Mouse (Mus musculus) heart, embryonic 16.5 days (tissue): ENCODE data around the gene Arf1. TPM values are rescaled to one million over a fixed set of nuclear protein-coding genes. Genes with fewer than 3 reads are reported as not detected.
A peak's percentile ranks its signal among the peaks of the same experiment; 100 is the strongest.

Source experiments
- ATAC-seq: fragments of 200-750 bp; cut with Nextera tagmentation; replicated peaks from 2 replicates; pipeline ENCODE4 v1.8.0; 2017; ENCODE audit warnings: moderate number of reproducible peaks; ENCODE audit not compliant: insufficient read depth, low FRiP score; ENCODE audit errors: extremely low read depth
- H3K27ac ChIP-seq: fragments of 300-500 bp; sonication (generic); 2 replicates; pipeline ENCODE4 v1.5.1; 2014; ENCODE audit warnings: mild to moderate bottlenecking, low read length, control low read depth, moderate library complexity
- H3K27me3 ChIP-seq: fragments of 300-500 bp; sonication (generic); 2 replicates; pipeline ENCODE4 v1.6.1; 2014; ENCODE audit warnings: low read length, mixed read lengths; ENCODE audit not compliant: control insufficient read depth, insufficient read depth
- H3K36me3 ChIP-seq: fragments of 300-500 bp; sonication (generic); 2 replicates; pipeline ENCODE4 v1.6.1; 2014; ENCODE audit not compliant: control insufficient read depth, insufficient read depth
- H3K4me1 ChIP-seq: fragments of 300-500 bp; sonication (generic); 2 replicates; pipeline ENCODE4 v1.6.1; 2014; ENCODE audit warnings: low read length, mixed read lengths; ENCODE audit not compliant: control insufficient read depth, insufficient read depth
- H3K4me2 ChIP-seq: fragments of 300-500 bp; sonication (generic); 2 replicates; pipeline ENCODE4 v1.6.1; 2014; ENCODE audit warnings: low read depth, mild to moderate bottlenecking, control low read depth, low read length
- H3K4me3 ChIP-seq: fragments of 300-500 bp; sonication (generic); 2 replicates; pipeline ENCODE4 v1.5.1; 2014; ENCODE audit warnings: mild to moderate bottlenecking, control low read depth, low read length
- H3K9ac ChIP-seq: fragments of 300-500 bp; sonication (generic); 2 replicates; pipeline ENCODE4 v1.6.1; 2014; ENCODE audit warnings: low read length, control low read depth
- H3K9me3 ChIP-seq: fragments of 300-500 bp; sonication (generic); replicated peaks from 2 replicates; pipeline ENCODE4 v1.6.1; 2016; ENCODE audit warnings: low read length; ENCODE audit not compliant: control insufficient read depth
- WGBS: fragments of 180-500 bp; shearing (Covaris S2); extraction: QIAGEN DNeasy Blood & Tissue Kit; methylation state at CpG from one replicate; pipeline ENCODE4 v1.1.7; 2014; 5-methylcytosine and 5-hydroxymethylcytosine counted together
- polyA plus RNA-seq: library from polyadenylated mRNA; unstranded; fragments of >200 nt; fragmentation: Nextera tagmentation; extraction: Ambion mirVana; gene quantifications from 2 replicates; pipeline ENCODE4 v1.2.1, GENCODE M21; 2015

Gene Arf1
- polyA plus RNA-seq, 1 experiment from 2014 or later: 626 TPM

DNA sequence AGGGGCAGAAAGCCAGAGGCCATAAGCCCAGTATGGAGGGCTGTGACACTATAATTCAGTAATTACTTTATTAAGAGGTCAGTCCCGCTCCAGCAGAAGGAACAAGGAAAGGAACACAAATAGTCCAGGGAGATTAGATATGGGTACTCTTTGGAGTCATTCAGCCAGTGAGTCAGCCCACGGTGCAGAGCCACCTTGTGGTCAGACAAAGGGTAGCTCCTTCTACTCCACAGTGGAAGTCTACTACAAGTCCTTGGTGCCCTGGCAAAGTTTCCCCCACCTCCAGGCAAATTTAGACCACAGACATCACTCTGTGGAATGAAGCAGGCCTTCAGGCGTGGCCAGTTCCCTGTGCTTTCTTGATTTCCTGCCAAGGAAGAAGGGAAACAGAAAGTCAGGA, 44.2 kb downstream of the Arf1 start:
- H3K9ac ChIP-seq: peak overlapping the region; percentile 26
- no peak overlapping the region for H3K4me3 ChIP-seq
- peaks cover 20% of the 10 kb centered on the region for H3K4me1 ChIP-seq
- ATAC-seq: peak; percentile 71
- no peaks in the 10 kb centered on the region for H3K27me3 ChIP-seq
- H3K36me3 ChIP-seq: peaks cover 14% of the 10 kb centered on the region
- 13% methylated on average over 3 of the region's 3 CpGs for WGBS
- no peaks in the 10 kb centered on the region for H3K9me3 ChIP-seq
- peak overlapping the region; percentile 81 for H3K27ac ChIP-seq
- peak overlapping the region; percentile 31; the same call in 1 of the 2 replicates for H3K4me2 ChIP-seq

DNA sequence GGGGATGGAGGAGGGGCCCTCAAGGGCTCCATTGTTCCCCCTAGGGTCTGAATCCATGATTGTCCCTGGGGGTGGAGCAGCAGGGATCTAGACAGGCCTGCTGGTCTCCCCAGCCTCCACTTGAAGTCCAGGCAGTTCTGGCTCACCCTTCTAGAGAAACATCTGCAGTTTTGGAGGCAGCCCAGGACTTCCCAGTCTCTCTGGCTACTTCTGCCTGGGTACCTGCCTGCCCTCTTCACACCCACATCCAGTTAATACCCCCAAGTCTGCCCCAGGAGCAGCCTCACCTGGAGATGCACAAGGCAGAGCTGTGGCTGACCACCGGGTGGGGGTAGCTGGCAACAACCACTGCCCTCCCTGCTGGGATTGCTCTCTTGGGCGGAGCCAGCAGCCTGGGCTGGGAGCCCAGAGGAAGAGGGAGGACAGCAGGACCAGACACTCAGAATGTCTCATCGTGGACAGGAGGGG, 45.2 kb downstream of the Arf1 start, which contains the start of gene Gjc2:
Gene Gjc2 (minus strand): TSS at position 350 of the 468 bp plus-strand sequence.
- Histone ChIP-seq H3K9ac (peak within 1 kb of the TSS; percentile 26), H3K27me3 (peaks cover 3% of the 10 kb centered on the region), H3K36me3 (peaks cover 14% of the 10 kb centered on the region), H3K9me3 (no peaks in the 10 kb centered on the region), H3K4me2 (peak within 1 kb of the TSS; percentile 31; the same call in 1 of the 2 replicates), H3K4me1 (peaks cover 20% of the 10 kb centered on the region), H3K4me3 (no peak within 1 kb of the TSS), H3K27ac (peak within 1 kb of the TSS; percentile 81)
- 23% methylated on average over 3 of the region's 3 CpGs for WGBS
- ATAC-seq: peak; percentile 59

DNA sequence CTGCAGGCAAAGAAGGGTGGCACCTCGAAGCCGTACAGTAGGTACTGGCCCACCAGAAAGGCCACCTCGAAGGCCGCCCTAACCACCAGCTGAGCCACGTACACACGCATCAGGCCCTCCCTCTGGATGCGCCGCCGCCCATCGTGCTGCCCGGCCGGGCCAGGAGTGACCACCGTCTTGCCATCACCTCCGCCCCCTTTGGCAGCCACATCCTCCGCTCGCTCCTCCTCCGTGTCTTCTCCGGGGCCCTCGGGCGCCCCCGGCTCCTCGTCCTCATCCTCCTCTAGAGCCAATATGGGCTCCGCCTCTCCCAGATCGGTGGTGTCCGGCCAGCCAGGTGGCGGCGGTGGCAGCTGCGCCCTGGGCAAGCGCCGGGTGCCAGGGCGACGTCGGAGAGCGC, 51.1 kb downstream of the Arf1 start:
- 0 out of 2 replicates have a peak overlapping the region, but pooled peaks have one; percentile 33 for H3K9ac ChIP-seq
- WGBS: 4% methylated on average over 34 of the region's 34 CpGs
- H3K4me1 ChIP-seq: peaks cover 11% of the 10 kb centered on the region
- H3K27me3 ChIP-seq: peaks cover 43% of the 10 kb centered on the region
- no peak overlapping the region for H3K27ac ChIP-seq
- H3K4me3 ChIP-seq: peak overlapping the region; percentile 37
- no peaks in the 10 kb centered on the region for H3K36me3 ChIP-seq
- peak overlapping the region; percentile 52 for H3K4me2 ChIP-seq
- ATAC-seq: no peak
- H3K9me3 ChIP-seq: no peaks in the 10 kb centered on the region

DNA sequence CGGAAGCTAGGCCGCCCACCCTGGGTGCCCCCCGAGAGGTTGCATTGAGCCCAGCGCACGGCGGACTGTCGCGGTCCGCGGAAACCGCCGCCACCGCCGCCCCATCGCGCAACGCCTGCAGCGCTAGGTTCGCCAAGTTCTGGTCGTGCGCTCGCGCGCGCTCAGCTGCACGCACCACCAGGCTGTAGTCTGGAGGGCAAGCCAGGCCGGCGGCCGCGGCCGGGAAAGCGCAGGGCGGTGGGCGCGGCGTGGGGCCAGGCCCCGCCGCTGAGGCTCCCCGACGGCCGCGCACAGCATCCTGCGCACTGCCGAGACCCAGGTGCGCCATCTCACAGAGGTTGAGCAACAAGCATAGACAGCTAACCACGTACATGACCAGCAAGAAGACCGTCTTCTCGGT, 51.6 kb downstream of the Arf1 start:
- no peak overlapping the region for H3K27ac ChIP-seq
- H3K9ac ChIP-seq: peak overlapping the region; percentile 33; the same call in 1 of the 2 replicates
- WGBS: 3% methylated on average over 48 of the region's 48 CpGs
- peaks cover 11% of the 10 kb centered on the region for H3K4me1 ChIP-seq
- H3K4me2 ChIP-seq: peak overlapping the region; percentile 52
- H3K9me3 ChIP-seq: no peaks in the 10 kb centered on the region
- peaks cover 43% of the 10 kb centered on the region for H3K27me3 ChIP-seq
- ATAC-seq: no peak
- peak overlapping the region; percentile 37 for H3K4me3 ChIP-seq
- no peaks in the 10 kb centered on the region for H3K36me3 ChIP-seq

DNA sequence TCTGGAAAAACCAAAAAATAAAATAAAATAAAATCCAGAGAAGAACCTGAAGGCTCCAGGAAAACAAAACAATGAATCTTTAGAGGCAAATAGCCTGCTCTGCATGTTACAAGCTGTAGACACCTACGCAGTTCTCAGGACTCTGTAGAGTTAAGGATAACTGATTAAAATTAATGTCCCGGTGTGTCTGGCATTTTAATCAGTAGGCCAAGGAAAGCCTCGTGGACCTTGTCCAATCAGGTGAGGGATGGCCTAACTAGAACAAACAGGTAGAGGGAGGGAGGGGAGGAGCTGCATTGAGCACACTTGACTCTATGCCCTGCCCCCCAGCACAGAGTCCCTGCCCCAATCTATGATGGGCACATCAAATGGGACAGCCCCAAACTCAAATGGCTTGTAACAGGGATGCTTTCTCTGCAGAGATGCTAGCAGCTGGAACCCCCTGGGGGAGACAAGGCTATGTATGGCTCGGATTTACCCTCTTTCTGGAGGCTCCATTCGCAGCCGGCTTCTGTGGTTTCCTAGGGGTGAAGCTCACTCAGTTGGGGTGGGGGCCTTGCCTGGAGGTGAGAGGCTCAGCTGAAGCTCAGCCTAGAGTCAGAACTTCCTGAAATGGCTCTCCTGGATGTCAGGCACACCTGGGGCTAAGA, 53.8 kb downstream of the Arf1 start:
- no peak overlapping the region for H3K4me3 ChIP-seq
- no peak overlapping the region for H3K9ac ChIP-seq
- WGBS: 57% methylated on average over 6 of the region's 6 CpGs
- no peaks in the 10 kb centered on the region for H3K36me3 ChIP-seq
- ATAC-seq: no peak
- peaks cover 4% of the 10 kb centered on the region; the same call in 1 of the 2 replicates for H3K4me1 ChIP-seq
- peaks cover 43% of the 10 kb centered on the region for H3K27me3 ChIP-seq
- no peaks in the 10 kb centered on the region for H3K9me3 ChIP-seq
- no peak overlapping the region for H3K27ac ChIP-seq
- H3K4me2 ChIP-seq: no peak overlapping the region

DNA sequence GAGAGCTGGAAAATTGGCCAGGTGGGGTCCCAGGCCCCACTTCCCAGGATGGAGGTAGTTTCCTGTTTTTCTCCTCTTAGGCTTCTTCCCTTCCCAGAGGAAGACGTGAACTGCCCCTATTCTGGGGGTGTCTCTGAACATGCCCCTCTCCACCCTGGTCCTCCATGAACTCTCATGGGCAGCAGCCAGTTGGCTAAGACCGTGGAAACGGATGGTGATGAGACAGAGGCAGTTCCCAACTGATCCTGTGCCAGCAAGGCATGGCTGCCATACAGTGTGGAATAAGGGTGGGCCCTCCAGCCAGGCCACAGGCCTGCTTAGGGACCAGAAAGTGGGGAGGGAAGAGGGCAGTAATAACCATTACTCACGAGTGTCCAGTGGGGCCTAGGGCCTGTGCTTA, 57.5 kb downstream of the Arf1 start:
- H3K4me1 ChIP-seq: 0 out of 2 replicates have a peak, but pooled peaks cover 3% of the 10 kb centered on the region
- peaks cover 17% of the 10 kb centered on the region for H3K27me3 ChIP-seq
- no peak overlapping the region for H3K27ac ChIP-seq
- H3K36me3 ChIP-seq: no peaks in the 10 kb centered on the region
- no peak overlapping the region for H3K9ac ChIP-seq
- no peaks in the 10 kb centered on the region for H3K9me3 ChIP-seq
- ATAC-seq: no peak
- H3K4me3 ChIP-seq: no peak overlapping the region
- no peak overlapping the region for H3K4me2 ChIP-seq
- 65% methylated on average over 4 of the region's 4 CpGs for WGBS

DNA sequence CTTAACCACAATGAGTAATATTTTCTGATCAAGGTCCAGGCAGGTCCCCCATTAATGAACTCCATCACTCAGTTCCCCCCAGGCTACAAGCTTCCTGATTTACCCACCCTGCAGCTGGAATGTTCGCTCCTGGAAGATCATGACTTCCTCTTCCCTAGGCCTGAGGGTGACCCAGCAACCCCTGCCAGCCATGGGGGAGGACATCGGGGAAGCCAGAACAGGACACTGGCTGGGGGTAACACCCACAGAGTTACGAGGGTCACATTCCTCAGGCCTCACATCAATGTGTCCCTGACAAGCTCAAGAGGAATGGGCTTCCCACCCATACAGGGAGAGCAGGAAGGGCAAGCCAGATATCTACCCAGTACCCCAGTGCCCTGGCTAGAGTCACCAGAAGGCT, 58.3 kb downstream of the Arf1 start:
- ATAC-seq: no peak
- H3K36me3 ChIP-seq: no peaks in the 10 kb centered on the region
- peaks cover 9% of the 10 kb centered on the region for H3K27me3 ChIP-seq
- H3K4me3 ChIP-seq: no peak overlapping the region
- no peak overlapping the region for H3K9ac ChIP-seq
- 0 out of 2 replicates have a peak, but pooled peaks cover 3% of the 10 kb centered on the region for H3K4me1 ChIP-seq
- 34% methylated on average over 3 of the region's 3 CpGs for WGBS
- no peaks in the 10 kb centered on the region for H3K9me3 ChIP-seq
- no peak overlapping the region for H3K4me2 ChIP-seq
- H3K27ac ChIP-seq: no peak overlapping the region

DNA sequence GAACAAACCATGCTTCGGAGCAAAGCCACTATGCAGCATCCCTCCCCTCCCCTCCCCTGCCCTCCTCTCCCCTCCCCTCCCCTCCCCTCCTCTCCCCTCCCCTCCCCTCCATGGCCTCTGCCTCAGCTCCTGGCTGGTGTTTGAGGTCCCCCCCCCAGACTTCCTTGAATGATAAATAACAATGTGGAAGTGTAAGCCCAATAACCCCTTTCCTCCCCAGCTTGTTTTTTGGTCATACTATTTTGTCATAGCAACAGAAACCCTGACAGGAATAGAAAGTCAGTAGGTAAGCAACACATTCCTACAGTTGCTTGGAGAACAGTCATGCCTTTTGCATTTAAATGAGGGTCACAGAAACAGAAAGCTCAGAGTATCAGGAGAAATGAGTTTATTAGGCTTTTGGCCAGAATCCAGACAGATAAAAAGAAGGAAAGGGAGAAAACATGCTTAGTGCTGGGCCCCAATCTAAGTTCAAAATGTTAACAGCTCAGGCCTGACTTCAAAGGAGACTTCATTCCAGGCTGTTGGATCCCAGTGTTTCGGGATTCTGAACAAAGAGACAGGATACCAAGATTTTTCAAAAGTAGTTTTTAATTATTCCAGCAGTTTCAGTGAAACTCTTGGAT, 62.3 kb downstream of the Arf1 start:
- no peaks in the 10 kb centered on the region for H3K9me3 ChIP-seq
- H3K27me3 ChIP-seq: no peaks in the 10 kb centered on the region
- H3K27ac ChIP-seq: peak overlapping the region; percentile 47; the same call in 1 of the 2 replicates
- peaks cover 24% of the 10 kb centered on the region for H3K4me1 ChIP-seq
- ATAC-seq: no peak
- no peak overlapping the region for H3K4me3 ChIP-seq
- 43% methylated on average over 2 of the region's 2 CpGs for WGBS
- H3K4me2 ChIP-seq: no peak overlapping the region
- H3K36me3 ChIP-seq: no peaks in the 10 kb centered on the region
- H3K9ac ChIP-seq: no peak overlapping the region

DNA sequence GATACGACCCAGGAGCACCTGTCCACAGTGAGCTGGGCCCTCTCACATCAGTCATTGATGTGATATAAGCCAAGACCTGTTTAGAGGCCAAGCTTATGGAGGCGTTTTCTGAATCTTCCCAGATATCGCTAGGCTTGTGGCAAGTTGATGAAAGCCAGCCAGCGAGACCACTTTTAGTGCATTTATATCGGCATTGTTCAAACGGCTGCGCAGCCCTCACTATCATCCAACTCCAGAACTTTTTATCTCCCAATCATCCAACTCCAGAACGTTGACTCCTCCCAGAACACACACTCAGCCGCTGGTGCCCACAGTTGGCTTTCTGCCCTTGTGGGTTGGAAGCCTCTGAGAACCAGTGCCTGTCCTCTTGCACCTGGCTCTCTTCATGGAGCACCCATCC, 63.7 kb downstream of the Arf1 start:
- Histone ChIP-seq H3K4me1 (peaks cover 24% of the 10 kb centered on the region), H3K27ac (peak overlapping the region; percentile 99), H3K27me3 (no peaks in the 10 kb centered on the region), H3K9me3 (no peaks in the 10 kb centered on the region), H3K4me2 (peak overlapping the region; percentile 67), H3K9ac (peak overlapping the region; percentile 93; the same call in 1 of the 2 replicates), H3K4me3 (peak overlapping the region; percentile 67; the same call in 1 of the 2 replicates), H3K36me3 (no peaks in the 10 kb centered on the region)
- WGBS: 51% methylated on average over 9 of the region's 9 CpGs
- no peak for ATAC-seq
